Mouse (Mus musculus) kidney, embryonic 14.5 days (tissue): Measurements from ENCODE around the gene Lef1. TPM values are rescaled to one million over a fixed set of nuclear protein-coding genes. Genes with fewer than 3 reads are reported as not detected.

Experiments
- ATAC-seq: fragments of 200-750 bp; cut with Nextera tagmentation; 2 replicates; pipeline ENCODE4 v1.8.0; 2017; ENCODE audit warnings: moderate number of reproducible peaks, mild to moderate bottlenecking, moderate TSS enrichment, moderate library complexity; ENCODE audit not compliant: low FRiP score, low TSS enrichment
- H3K27ac ChIP-seq: fragments of 300-500 bp; sonication (generic); 2 replicates; pipeline ENCODE4 v1.5.1; 2014; ENCODE audit warnings: low read depth, mild to moderate bottlenecking, low read length, moderate library complexity, mixed read lengths
- H3K27me3 ChIP-seq: fragments of 300-500 bp; sonication (generic); 2 replicates; pipeline ENCODE4 v1.6.1; 2014; ENCODE audit warnings: mild to moderate bottlenecking, low read length; ENCODE audit not compliant: control insufficient read depth, insufficient read depth
- H3K36me3 ChIP-seq: fragments of 300-500 bp; sonication (generic); 2 replicates; pipeline ENCODE4 v1.6.1; 2014; ENCODE audit warnings: low read length, mixed read lengths; ENCODE audit not compliant: control insufficient read depth, insufficient read depth
- H3K4me1 ChIP-seq: fragments of 300-500 bp; sonication (generic); 2 replicates; pipeline ENCODE4 v1.6.1; 2014; ENCODE audit warnings: low read length, mixed read lengths; ENCODE audit not compliant: control insufficient read depth, insufficient read depth
- H3K4me2 ChIP-seq: fragments of 300-500 bp; sonication (generic); replicated peaks from 2 replicates; pipeline ENCODE4 v1.6.1; 2014; ENCODE audit warnings: low read depth, mild to moderate bottlenecking, low read length
- H3K4me3 ChIP-seq: fragments of 300-500 bp; sonication (generic); 2 replicates; pipeline ENCODE4 v1.5.1; 2014; ENCODE audit warnings: mild to moderate bottlenecking, low read length
- H3K9ac ChIP-seq: fragments of 300-500 bp; sonication (generic); 2 replicates; pipeline ENCODE4 v1.6.1; 2014; ENCODE audit warnings: low read depth, mild to moderate bottlenecking, low read length, moderate library complexity
- H3K9me3 ChIP-seq: fragments of 300-500 bp; sonication (generic); 2 replicates; pipeline ENCODE4 v1.6.1; 2016; ENCODE audit warnings: low read length; ENCODE audit not compliant: control insufficient read depth
- WGBS: fragments of 180-500 bp; shearing (Covaris S2); extraction: QIAGEN DNeasy Blood & Tissue Kit; methylation state at CpG from one replicate; pipeline ENCODE4 v1.1.7; 2014; 5-methylcytosine and 5-hydroxymethylcytosine counted together
- polyA plus RNA-seq: library from polyadenylated mRNA; unstranded; fragments of >200 nt; fragmentation: Nextera tagmentation; extraction: Ambion mirVana; gene quantifications from 2 replicates; pipeline ENCODE4 v1.2.1, GENCODE M21; 2014

Gene Lef1
- 31.9 and 32.1 TPM in 2 replicates for polyA plus RNA-seq

DNA sequence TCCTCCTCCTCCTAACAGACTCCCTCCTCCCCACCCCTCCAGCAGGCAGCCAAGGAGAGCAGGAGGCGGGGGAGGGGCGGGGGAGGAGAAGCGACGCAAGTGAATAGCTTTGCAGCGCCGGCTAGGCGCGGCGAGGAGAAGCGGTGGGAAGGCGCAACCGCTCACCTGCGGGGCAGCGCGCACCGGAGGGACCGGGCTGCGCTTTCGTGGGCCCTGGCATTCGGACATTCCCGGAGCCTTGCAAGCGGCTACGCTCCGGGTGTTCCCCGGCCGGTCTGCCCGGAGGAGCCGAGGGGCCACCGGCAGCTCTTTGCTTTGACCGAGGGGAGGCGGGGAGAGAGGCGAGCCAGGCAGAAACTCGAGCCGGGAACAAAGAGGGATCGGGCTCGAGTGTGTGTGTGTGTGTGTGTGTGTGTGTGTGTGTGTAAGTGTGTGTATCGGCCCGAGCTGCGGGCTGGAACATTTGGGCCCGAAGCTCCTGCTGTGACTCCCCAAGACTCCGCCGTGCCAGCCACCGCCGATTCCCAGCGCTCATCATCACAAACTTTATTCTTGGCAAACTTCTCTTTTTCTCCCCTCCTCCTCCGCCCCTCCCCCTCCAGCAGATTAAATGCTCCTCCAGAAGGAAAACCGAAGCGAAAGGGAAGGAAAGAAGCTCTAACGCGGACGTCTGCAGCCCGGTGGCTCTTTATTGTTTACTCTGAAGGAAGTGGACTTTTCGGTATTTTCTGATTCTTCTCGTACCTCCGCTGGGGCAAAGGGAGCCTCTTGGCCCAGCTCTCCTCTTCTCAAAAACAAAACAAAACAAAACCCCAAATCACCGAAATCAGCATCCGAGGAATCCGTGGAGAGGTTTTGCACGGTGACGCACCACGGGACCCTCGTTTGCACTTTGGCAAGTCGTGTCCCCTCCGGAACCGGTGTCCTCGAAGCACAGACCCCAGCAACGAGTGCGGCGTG lies at the start of gene Lef1:
Lef1 (plus strand) TSS at position 281 of the 960 bp plus-strand sequence.
- no peaks in the 10 kb centered on the region for H3K36me3 ChIP-seq
- no peaks in the 10 kb centered on the region for H3K9me3 ChIP-seq
- peak within 1 kb of the TSS; percentile 61 for H3K4me3 ChIP-seq
- peak within 1 kb of the TSS; percentile 51; the same call in 1 of the 2 replicates for H3K27ac ChIP-seq
- WGBS = under 1% methylated on average over 56 of the region's 69 CpGs
- H3K27me3 ChIP-seq = peaks cover 42% of the 10 kb centered on the region
- ATAC-seq = peak; percentile 55
- H3K4me1 ChIP-seq = peaks cover 25% of the 10 kb centered on the region
- peak within 1 kb of the TSS; percentile 94 for H3K4me2 ChIP-seq
- peak within 1 kb of the TSS; percentile 67 for H3K9ac ChIP-seq

DNA sequence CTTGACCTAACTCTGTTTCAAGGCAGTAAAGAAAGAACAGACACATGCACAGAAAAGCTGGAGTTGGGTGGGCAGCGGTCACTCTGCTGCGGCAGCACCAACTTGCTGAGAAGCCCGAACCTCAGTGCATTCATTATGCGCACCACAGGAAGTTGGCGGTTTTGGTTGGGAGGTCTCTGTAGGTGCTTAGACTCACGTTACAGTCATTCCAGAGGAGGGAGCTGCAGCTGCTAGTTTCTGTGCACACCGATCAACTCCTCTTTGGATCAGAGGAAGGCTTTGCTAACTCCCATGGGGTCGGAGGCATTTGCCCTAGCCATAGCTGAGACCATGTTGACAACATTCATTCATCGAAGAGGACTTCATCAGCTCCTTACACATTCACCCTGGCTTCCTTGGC lies 45.3 kb upstream of the Lef1 start:
- Histone ChIP-seq H3K4me3 (no peak overlapping the region), H3K27me3 (no peaks in the 10 kb centered on the region), H3K27ac (no peak overlapping the region), H3K9me3 (0 out of 2 replicates have a peak, but pooled peaks cover 2% of the 10 kb centered on the region), H3K36me3 (no peaks in the 10 kb centered on the region), H3K4me1 (no peaks in the 10 kb centered on the region), H3K9ac (no peak overlapping the region), H3K4me2 (no peak overlapping the region)
- 83% methylated on average over 9 of the region's 9 CpGs for WGBS
- ATAC-seq = no peak

DNA sequence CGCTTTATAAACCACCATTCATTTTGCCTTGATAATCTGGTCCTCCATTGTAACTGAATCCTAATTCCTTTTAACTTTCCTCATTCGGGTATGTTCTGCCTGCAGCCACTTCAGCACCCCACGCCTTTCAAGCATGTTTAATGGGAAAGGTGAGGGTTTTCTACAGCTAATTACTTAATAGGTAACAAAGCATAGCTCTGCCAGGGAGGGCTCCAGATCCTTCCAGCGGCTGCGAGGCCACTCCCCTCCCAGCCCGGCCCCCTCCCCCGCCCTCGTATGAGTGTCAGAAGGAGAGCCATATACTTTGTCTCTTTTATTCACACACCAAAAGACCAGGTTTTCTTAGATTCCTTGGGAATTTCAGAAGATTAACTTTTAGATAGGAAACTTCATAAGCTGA lies 44.1 kb upstream of the Lef1 start:
- H3K9ac ChIP-seq = no peak overlapping the region
- WGBS = 16% methylated on average over 8 of the region's 8 CpGs
- H3K27ac ChIP-seq = no peak overlapping the region
- no peaks in the 10 kb centered on the region for H3K4me1 ChIP-seq
- no peak overlapping the region for H3K4me3 ChIP-seq
- H3K9me3 ChIP-seq = 0 out of 2 replicates have a peak, but pooled peaks cover 2% of the 10 kb centered on the region
- H3K36me3 ChIP-seq = no peaks in the 10 kb centered on the region
- peak; percentile 39; the same call in 1 of the 2 replicates for ATAC-seq
- no peaks in the 10 kb centered on the region for H3K27me3 ChIP-seq
- 0 out of 2 replicates have a peak overlapping the region, but pooled peaks have one; percentile 2 for H3K4me2 ChIP-seq

DNA sequence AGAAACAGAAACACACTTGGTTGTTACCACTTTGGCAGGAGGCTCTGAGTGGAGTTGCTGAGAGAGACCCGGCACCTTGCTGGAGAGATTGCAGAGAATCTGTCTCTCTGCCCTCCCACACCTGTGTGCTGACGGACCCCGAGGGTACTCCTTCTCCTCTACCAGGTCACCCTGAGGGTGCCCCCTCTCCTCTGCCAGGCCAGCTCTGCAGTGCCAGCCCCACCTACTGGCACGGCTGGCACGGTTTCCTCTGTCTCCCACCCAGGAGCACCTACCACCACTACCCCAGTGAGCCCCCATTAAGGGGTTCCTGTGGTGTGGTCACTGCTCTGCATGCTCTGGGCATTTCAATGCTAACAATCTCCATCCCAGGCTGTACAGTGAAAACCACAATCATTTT lies 42.3 kb upstream of the Lef1 start:
- no peaks in the 10 kb centered on the region for H3K36me3 ChIP-seq
- 0 out of 2 replicates have a peak, but pooled peaks cover 2% of the 10 kb centered on the region for H3K9me3 ChIP-seq
- 84% methylated on average over 5 of the region's 5 CpGs for WGBS
- no peak overlapping the region for H3K4me3 ChIP-seq
- no peaks in the 10 kb centered on the region for H3K27me3 ChIP-seq
- no peak for ATAC-seq
- H3K4me2 ChIP-seq = no peak overlapping the region
- no peaks in the 10 kb centered on the region; the same call in 1 of the 2 replicates for H3K4me1 ChIP-seq
- H3K27ac ChIP-seq = no peak overlapping the region
- H3K9ac ChIP-seq = no peak overlapping the region

DNA sequence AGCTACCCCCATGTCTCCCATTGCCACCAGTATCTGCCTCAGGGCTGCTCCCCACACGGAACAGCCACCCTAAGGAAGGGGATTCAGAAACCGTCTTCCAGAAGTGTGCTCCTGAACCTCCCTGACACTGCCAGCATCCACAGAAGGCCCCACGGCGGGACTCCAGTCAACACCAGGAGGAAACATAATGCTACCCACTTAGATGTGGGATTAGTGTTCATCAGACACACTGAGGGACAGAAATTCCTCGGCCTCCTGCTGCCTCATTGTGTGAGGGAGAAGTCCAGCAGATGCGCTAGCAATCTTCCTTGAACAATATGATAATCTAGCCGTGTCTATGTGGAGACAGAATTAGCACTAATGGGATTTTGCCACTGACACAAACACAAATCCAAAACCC lies 40.1 kb upstream of the Lef1 start:
- no peak for ATAC-seq
- no peaks in the 10 kb centered on the region; the same call in 1 of the 2 replicates for H3K4me1 ChIP-seq
- H3K4me3 ChIP-seq = no peak overlapping the region
- no peaks in the 10 kb centered on the region for H3K36me3 ChIP-seq
- H3K27ac ChIP-seq = no peak overlapping the region
- no peak overlapping the region for H3K4me2 ChIP-seq
- H3K27me3 ChIP-seq = no peaks in the 10 kb centered on the region
- H3K9me3 ChIP-seq = no peaks in the 10 kb centered on the region
- H3K9ac ChIP-seq = no peak overlapping the region
- WGBS = 75% methylated on average over 7 of the region's 7 CpGs

DNA sequence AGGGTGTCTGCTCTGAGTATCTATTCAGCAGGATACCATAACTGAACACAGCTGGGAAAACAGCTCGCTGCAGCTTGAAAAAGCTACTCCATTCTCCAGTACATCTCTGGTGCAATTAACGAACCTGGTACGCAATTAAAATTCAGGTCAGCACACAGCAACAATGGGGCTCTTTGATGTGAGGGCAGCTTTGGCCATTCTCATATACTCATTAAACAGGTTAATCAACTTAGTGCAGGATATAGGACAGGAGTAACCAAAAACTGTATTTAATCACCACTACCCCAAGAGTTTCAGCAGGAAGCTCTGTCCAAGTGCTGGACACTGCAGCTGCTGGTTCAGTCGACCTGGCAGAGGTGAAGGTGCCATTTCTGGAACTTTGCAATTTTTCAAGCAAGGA lies 37.6 kb upstream of the Lef1 start:
- no peaks in the 10 kb centered on the region; the same call in 1 of the 2 replicates for H3K4me1 ChIP-seq
- ATAC-seq = peak; percentile 52; the same call in 1 of the 2 replicates

DNA sequence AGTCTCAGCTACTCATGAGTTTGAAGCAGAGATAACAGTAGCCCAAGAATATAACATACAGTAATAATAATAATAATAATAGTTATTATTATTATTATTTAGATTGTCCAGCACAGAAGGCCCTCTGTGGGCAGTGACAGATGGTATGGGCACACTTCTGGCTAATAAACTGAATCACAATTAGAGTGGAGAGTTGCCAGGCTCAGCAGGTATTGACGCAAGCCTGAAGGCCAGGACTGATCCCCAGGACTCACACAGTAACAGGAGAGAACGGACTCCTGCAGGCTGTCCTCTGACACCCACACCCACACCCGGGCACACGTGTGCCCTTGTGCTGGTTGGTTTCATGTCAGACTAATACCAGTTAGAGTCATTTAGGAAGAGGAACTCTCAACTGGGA lies 36.3 kb upstream of the Lef1 start:
- Histone ChIP-seq H3K4me3 (no peak overlapping the region), H3K9me3 (no peaks in the 10 kb centered on the region), H3K4me1 (no peaks in the 10 kb centered on the region; the same call in 1 of the 2 replicates), H3K36me3 (no peaks in the 10 kb centered on the region), H3K27ac (no peak overlapping the region), H3K9ac (no peak overlapping the region), H3K4me2 (no peak overlapping the region), H3K27me3 (no peaks in the 10 kb centered on the region)
- WGBS = 82% methylated on average over 4 of the region's 4 CpGs
- no peak for ATAC-seq

More for the DNA sequence above, 37.6 kb upstream of the Lef1 start:
- Histone ChIP-seq H3K27me3 (no peaks in the 10 kb centered on the region), H3K4me3 (no peak overlapping the region), H3K9ac (no peak overlapping the region), H3K27ac (no peak overlapping the region), H3K4me2 (no peak overlapping the region), H3K36me3 (no peaks in the 10 kb centered on the region), H3K9me3 (no peaks in the 10 kb centered on the region)
- 48% methylated on average over 4 of the region's 4 CpGs for WGBS

DNA sequence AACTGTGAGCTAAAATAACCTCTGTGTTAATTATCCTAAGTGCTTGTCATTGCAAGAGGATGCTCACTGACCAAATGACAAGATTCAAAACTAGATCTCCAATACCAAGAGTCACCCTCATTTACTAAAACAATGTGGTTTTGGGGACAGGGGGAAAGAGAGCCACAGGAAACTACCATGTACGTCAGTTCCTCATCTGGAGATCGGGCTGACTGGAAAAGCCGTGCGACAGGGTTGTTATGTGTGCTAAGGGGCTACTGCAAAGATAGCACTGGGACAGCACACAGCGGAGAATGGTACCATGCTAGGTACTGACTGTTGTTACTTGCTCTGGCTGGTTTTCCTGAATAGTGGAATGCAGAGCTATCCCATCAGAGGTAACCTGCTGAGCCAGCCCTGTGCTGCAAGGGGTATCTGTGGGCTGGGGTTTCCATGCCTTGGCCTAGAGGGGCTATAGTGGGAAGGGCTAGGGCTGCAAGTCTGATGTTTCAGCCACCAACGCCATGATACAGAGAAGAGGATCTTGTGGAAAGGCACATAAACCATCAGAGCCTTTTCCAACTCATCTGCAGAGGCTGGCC lies 32.1 kb upstream of the Lef1 start:
- Histone ChIP-seq H3K27me3 (no peaks in the 10 kb centered on the region), H3K27ac (no peak overlapping the region), H3K4me2 (no peak overlapping the region), H3K9ac (no peak overlapping the region), H3K9me3 (no peaks in the 10 kb centered on the region), H3K4me3 (no peak overlapping the region), H3K4me1 (no peaks in the 10 kb centered on the region), H3K36me3 (no peaks in the 10 kb centered on the region)
- WGBS = 95% methylated on average over 6 of the region's 6 CpGs
- ATAC-seq = no peak

DNA sequence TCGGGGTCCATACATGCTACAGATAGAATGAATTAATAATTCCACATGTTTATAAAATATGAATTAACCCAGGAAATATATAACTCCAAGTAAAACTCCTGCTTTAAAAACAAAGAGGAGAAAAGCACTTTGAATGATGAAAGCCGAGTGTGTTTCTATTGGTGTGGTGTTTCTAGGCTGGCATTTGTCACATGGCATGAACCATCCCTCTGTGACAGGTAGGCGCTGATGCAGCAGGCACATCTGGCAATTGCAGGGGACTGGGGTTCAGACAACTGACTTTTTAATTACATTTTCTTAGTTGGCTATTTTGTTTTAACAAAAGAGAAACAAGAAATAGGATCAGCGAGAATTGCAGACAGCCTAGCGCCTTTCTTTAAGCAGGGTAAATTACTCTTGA lies 31.6 kb upstream of the Lef1 start:
- no peak overlapping the region for H3K9ac ChIP-seq
- H3K4me1 ChIP-seq = no peaks in the 10 kb centered on the region
- 73% methylated on average over 5 of the region's 5 CpGs for WGBS
- H3K4me3 ChIP-seq = no peak overlapping the region
- no peak for ATAC-seq
- no peaks in the 10 kb centered on the region for H3K9me3 ChIP-seq
- no peak overlapping the region for H3K27ac ChIP-seq
- H3K4me2 ChIP-seq = no peak overlapping the region
- no peaks in the 10 kb centered on the region for H3K36me3 ChIP-seq
- no peaks in the 10 kb centered on the region for H3K27me3 ChIP-seq
